Mouse (Mus musculus) liver, embryonic 11.5 days (tissue): ENCODE measurements around the gene Edar. TPM values are rescaled to one million over a fixed set of nuclear protein-coding genes. Genes with fewer than 3 reads are reported as not detected.

Experiments used
- ATAC-seq: fragments of 200-750 bp; cut with Nextera tagmentation; replicated peaks from 2 replicates; pipeline ENCODE4 v1.8.0; 2017; ENCODE audit warnings: moderate number of reproducible peaks, mild to moderate bottlenecking, moderate TSS enrichment, moderate library complexity; ENCODE audit not compliant: low FRiP score
- DNase-seq: peaks from one replicate; pipeline ENCODE4 v3.0.0-alpha.2; 2017; ENCODE audit warnings: low spot score
- H3K27ac ChIP-seq: fragments of 300-500 bp; sonication (generic); 2 replicates; pipeline ENCODE4 v1.5.1; 2014; ENCODE audit warnings: mild to moderate bottlenecking, low read depth, low read length, control low read depth
- H3K27me3 ChIP-seq: fragments of 300-500 bp; sonication (generic); replicated peaks from 2 replicates; pipeline ENCODE4 v1.6.1; 2014; ENCODE audit warnings: low read length, mixed read lengths; ENCODE audit not compliant: control insufficient read depth, insufficient read depth
- H3K36me3 ChIP-seq: fragments of 300-500 bp; sonication (generic); 2 replicates; pipeline ENCODE4 v1.6.1; 2014; ENCODE audit warnings: mild to moderate bottlenecking, low read length, moderate library complexity, mixed read lengths; ENCODE audit not compliant: control insufficient read depth, insufficient read depth
- H3K4me1 ChIP-seq: fragments of 300-500 bp; sonication (generic); replicated peaks from 2 replicates; pipeline ENCODE4 v1.6.1; 2014; ENCODE audit warnings: low read length, mixed read lengths; ENCODE audit not compliant: control insufficient read depth, insufficient read depth
- H3K4me2 ChIP-seq: fragments of 300-500 bp; sonication (generic); 2 replicates; pipeline ENCODE4 v1.6.1; 2014; ENCODE audit warnings: mild to moderate bottlenecking, control low read depth, moderate library complexity
- H3K4me3 ChIP-seq: fragments of 300-500 bp; sonication (generic); 2 replicates; pipeline ENCODE4 v1.5.1; 2014; ENCODE audit warnings: low read depth, low read length, control low read depth
- H3K9ac ChIP-seq: fragments of 300-500 bp; sonication (generic); 2 replicates; pipeline ENCODE4 v1.6.1; 2014; ENCODE audit warnings: low read depth, low read length, control low read depth
- H3K9me3 ChIP-seq: fragments of 300-500 bp; sonication (generic); 2 replicates; pipeline ENCODE4 v1.6.1; 2016; ENCODE audit warnings: low read length, inconsistent platforms, mixed read lengths; ENCODE audit not compliant: control insufficient read depth
- WGBS: fragments of 180-500 bp; shearing (Covaris S2); extraction: QIAGEN DNeasy Blood & Tissue Kit; methylation state at CpG from one replicate; pipeline ENCODE4 v1.1.7; 2014; 5-methylcytosine and 5-hydroxymethylcytosine counted together
- polyA plus RNA-seq: library from polyadenylated mRNA; unstranded; fragments of >200 nt; fragmentation: Nextera tagmentation; extraction: Ambion mirVana; gene quantifications from 2 replicates; pipeline ENCODE4 v1.2.1, GENCODE M21; 2014

Edar gene
- polyA plus RNA-seq, 1 experiment from 2014 or later = 0.04 TPM

DNA sequence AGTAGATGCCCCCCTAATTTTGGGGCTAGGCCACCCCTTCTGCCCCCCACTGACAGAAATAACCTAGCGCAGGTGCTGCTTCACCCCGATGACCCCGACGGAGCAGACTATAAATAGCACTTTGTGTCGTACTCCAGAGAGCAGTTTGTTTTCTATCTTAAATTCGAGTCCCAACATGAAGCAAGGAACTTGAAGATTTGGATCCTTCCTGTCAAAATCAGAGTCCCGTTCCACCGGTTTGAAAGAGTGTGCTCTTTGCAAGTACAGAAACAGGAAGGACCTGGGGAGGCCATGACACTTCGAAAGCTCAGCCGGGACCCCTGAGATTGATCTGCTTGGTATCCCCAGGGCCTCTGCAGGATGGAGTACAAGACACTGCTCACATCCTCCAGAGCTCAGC, 33.8 kb downstream of the Edar start:
- Histone ChIP-seq H3K9me3 (no peaks in the 10 kb centered on the region), H3K4me3 (no peak overlapping the region), H3K27me3 (no peaks in the 10 kb centered on the region; the same call in 1 of the 2 replicates), H3K9ac (no peak overlapping the region), H3K27ac (no peak overlapping the region), H3K4me2 (no peak overlapping the region), H3K36me3 (no peaks in the 10 kb centered on the region), H3K4me1 (no peaks in the 10 kb centered on the region)
- DNase-seq = no peak
- ATAC-seq = no peak
- 80% methylated on average over 10 of the region's 10 CpGs for WGBS

DNA sequence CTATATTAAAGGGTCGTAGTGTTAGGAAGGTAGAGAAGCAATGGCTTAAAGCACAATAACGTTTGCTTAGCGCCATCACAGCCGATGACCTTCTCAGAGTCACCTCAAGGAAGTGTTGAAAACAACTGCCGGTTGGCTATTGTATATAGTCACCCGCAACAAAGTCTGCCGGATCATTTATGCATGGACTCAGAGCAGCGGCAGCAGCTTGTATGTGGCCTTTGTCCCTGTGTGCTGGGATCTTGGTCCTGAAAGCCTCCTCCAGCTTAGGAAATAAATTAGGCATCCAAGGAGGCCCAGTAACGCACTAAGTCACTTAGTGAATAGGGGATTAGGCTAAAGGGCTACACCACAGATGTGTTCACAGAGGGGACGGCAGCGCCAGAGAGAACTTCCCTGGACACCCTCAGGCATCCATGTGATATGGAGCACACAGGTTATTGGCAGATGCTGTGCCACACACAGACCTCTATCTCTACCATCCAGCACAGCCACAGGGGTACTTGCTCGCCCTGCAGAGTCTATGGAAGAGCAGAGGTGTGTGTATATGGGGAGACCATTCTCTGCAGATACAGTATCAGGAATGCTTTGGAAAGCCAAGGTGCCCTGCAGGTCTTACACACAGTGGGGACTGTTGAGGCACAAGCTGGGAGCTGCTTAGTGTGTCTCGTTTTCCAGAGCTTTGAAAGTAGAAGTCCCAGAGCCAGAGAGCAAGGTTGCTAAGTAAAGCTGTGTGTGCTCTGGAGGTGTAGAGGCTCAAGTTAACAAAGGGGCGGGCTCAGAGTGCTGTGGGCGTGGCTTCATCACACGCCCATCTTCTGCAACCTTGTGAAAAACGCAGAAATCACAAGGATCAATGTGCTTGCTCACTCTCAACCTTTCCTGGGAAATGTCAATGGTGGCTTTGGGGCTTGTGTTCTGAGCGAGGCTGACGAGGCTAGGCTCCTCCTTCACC, 34.7 kb downstream of the Edar start:
- DNase-seq (no peak), ATAC-seq (no peak)
- no peaks in the 10 kb centered on the region for H3K4me1 ChIP-seq
- H3K4me2 ChIP-seq = no peak overlapping the region
- H3K4me3 ChIP-seq = no peak overlapping the region
- H3K9ac ChIP-seq = no peak overlapping the region
- no peaks in the 10 kb centered on the region for H3K36me3 ChIP-seq
- no peak overlapping the region for H3K27ac ChIP-seq
- no peaks in the 10 kb centered on the region for H3K9me3 ChIP-seq
- H3K27me3 ChIP-seq = no peaks in the 10 kb centered on the region; the same call in 1 of the 2 replicates
- 60% methylated on average over 19 of the region's 19 CpGs for WGBS

DNA sequence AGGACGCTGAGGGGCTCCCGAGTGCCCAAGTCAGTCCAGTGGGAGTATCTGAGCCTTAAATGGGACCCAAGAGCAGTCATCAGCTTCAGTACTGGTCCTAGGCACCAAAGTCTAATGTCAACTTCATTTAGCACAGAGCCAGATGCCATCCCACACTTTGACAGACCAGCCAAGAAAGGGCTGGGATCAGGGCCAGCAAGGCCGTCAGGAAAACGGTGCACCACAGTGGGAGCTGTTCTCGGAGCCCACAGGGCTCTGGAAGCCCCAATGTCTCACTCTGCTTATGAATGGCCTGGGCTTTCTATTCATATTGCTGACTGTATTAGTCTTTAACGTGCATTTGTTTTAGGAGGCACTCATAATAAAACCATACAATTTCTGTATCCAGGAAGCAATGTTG, 36.2 kb downstream of the Edar start:
- ATAC-seq = no peak
- Histone ChIP-seq H3K27me3 (no peaks in the 10 kb centered on the region; the same call in 1 of the 2 replicates), H3K9ac (no peak overlapping the region), H3K4me3 (no peak overlapping the region), H3K9me3 (no peaks in the 10 kb centered on the region), H3K4me1 (no peaks in the 10 kb centered on the region), H3K4me2 (no peak overlapping the region), H3K36me3 (no peaks in the 10 kb centered on the region), H3K27ac (no peak overlapping the region)
- no peak for DNase-seq
- 77% methylated on average over 6 of the region's 6 CpGs for WGBS

DNA sequence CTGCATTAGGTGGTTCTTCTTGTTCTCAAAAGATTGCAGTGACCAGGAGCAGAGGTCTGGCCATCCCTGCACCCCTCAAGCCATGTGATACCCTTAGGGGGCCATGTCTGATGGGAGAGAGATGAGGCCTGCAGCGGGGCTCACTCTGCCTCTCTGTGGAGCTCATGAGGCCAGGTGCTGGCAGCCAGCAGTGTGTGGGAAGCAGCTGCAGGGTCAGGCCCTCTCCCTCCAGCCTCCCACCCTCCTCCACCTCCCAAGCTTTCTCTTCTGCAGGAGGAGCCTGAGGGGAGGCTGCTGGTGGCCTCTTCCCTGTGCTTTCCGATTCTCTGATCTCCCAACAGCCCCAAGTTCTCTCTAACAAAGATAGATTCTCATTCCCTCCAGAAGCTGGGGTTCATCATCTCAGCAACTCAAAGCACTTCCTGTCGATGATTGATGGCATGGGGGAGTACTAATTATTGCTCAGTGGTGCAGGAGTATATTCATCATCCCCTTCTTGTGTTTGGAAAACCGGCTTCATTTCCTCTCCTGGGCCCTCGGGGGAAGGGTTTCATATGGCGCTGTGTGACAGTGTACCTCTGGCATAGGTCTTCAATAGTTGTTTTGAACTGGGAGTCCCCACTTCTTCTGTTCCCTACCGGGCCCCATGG, 38.9 kb downstream of the Edar start:
- H3K27me3 ChIP-seq = no peaks in the 10 kb centered on the region; the same call in 1 of the 2 replicates
- WGBS = 54% methylated on average over 7 of the region's 7 CpGs
- no peaks in the 10 kb centered on the region for H3K4me1 ChIP-seq
- H3K9ac ChIP-seq = no peak overlapping the region
- H3K9me3 ChIP-seq = no peaks in the 10 kb centered on the region
- H3K4me2 ChIP-seq = no peak overlapping the region
- ATAC-seq (no peak; the same call in 1 of the 2 replicates), DNase-seq (no peak)
- H3K27ac ChIP-seq = no peak overlapping the region
- no peak overlapping the region for H3K4me3 ChIP-seq
- H3K36me3 ChIP-seq = no peaks in the 10 kb centered on the region

DNA sequence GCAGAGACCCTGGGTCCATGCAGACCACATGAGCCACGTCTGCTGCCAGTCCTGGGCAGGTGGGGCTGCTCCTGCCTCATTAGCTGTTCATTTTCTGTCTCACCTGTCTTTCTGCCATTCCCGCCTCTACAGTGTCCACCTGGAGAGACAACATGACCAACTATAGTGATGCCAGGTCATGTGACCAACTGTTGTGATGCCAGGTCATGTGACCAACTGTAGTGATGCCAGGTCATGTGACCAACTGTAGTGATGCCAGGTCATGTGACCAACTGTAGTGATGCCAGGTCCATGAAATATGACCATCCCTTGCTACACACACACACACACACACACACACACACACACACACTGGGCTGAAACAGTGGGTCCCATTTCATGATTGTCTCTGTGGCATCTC, 41.9 kb downstream of the Edar start:
- no peaks in the 10 kb centered on the region for H3K4me1 ChIP-seq
- no peak overlapping the region for H3K4me2 ChIP-seq
- H3K9ac ChIP-seq = no peak overlapping the region
- WGBS = 83% methylated on average over 2 of the region's 2 CpGs
- H3K4me3 ChIP-seq = no peak overlapping the region
- no peaks in the 10 kb centered on the region for H3K27me3 ChIP-seq
- no peaks in the 10 kb centered on the region for H3K36me3 ChIP-seq
- H3K27ac ChIP-seq = no peak overlapping the region
- ATAC-seq (no peak), DNase-seq (no peak)
- no peaks in the 10 kb centered on the region for H3K9me3 ChIP-seq

DNA sequence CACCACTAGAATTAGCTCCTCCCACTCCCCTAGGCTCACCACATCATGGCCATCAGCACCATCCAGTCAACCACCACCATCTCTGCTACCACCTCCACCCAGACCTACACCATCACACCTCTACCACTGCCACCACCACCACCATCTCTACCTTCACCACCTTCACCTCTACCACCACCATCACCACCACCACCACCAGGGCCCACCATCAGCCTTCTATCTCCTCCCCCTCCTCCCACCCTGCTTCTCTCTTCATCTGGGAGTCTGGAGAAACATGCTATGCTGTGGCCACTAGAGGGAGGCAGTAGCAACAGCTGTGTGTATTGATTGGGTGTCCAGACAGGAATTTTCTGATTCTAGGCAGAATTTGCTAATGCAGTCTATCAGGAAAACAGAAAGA, 47.9 kb downstream of the Edar start:
- Histone ChIP-seq H3K36me3 (no peaks in the 10 kb centered on the region), H3K27me3 (no peaks in the 10 kb centered on the region), H3K9me3 (no peaks in the 10 kb centered on the region), H3K27ac (no peak overlapping the region), H3K4me2 (no peak overlapping the region), H3K4me1 (no peaks in the 10 kb centered on the region), H3K4me3 (no peak overlapping the region), H3K9ac (no peak overlapping the region)
- ATAC-seq (no peak), DNase-seq (no peak)

DNA sequence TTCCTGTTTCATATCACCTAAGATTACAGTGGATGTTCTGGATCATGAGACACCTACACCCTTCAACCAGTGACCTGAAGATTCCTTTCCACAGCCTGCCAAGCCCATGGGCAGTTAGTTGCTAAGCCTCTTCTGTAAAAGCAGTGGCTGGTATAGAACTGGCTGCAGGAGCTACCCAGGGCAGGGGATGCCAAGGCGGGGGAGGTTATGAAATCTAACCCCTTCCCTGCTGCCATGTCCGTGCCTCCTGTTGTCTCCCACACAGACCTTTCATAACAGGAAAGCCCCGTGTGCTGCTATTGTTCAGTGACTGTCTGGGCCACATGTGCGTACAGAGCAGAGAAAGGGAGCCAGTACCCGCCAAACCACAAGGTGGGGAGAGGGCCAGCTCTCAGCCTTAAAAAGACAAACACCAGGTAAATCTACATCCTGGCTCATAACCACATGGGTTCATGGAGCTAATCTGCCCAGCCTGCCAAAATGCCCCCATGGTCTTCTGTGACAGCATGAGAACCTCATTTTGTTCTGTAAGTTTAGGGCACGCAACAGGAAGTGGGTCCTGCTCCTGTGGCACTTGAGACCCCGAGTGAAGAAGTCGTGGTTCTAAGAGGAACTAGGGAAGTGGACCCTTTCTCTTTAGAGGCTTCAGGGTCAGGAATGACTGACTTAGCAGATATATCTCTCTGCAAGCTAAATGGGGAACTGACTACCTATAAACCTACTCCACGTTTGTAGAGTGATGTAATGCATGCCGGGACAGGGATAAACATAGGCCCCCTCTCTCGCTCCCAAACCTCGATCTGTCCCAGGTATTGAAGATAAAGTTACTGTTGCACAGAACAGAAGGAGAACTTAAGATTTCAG, 50.4 kb downstream of the Edar start:
- Histone ChIP-seq H3K4me2 (no peak overlapping the region), H3K36me3 (no peaks in the 10 kb centered on the region), H3K4me1 (no peaks in the 10 kb centered on the region), H3K9ac (no peak overlapping the region), H3K9me3 (no peaks in the 10 kb centered on the region), H3K4me3 (no peak overlapping the region), H3K27ac (no peak overlapping the region), H3K27me3 (no peaks in the 10 kb centered on the region)
- WGBS = 47% methylated on average over 12 of the region's 12 CpGs
- DNase-seq = no peak
- no peak for ATAC-seq

DNA sequence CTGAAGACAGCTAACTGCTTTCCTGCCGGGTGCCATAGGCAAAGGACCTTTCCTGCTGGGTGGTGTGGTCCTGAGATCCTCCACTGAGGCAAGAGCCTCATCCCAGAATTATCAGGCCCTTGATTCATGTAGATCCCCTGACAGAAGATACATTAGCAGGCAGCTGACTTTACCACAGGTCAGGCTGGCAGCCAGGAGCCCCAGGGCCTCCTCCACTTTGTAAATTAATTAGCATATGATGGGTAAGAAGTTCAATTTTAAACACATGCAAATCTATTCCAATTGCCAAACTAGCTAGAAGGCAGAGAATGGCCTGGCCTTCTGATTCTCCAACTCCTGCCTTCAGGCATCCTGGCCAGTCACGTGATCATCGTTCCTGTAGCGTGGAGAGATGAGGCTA, 56.2 kb downstream of the Edar start:
- H3K9ac ChIP-seq = no peak overlapping the region
- no peaks in the 10 kb centered on the region for H3K36me3 ChIP-seq
- DNase-seq (no peak), ATAC-seq (no peak)
- H3K4me1 ChIP-seq = no peaks in the 10 kb centered on the region
- no peak overlapping the region for H3K4me2 ChIP-seq
- no peaks in the 10 kb centered on the region for H3K27me3 ChIP-seq
- WGBS = 80% methylated on average over 4 of the region's 4 CpGs
- no peak overlapping the region for H3K27ac ChIP-seq
- no peaks in the 10 kb centered on the region for H3K9me3 ChIP-seq
- H3K4me3 ChIP-seq = no peak overlapping the region
